Comparison of ENCODE assay signal across 8 mouse cellular contexts in the genomic region with DNA sequence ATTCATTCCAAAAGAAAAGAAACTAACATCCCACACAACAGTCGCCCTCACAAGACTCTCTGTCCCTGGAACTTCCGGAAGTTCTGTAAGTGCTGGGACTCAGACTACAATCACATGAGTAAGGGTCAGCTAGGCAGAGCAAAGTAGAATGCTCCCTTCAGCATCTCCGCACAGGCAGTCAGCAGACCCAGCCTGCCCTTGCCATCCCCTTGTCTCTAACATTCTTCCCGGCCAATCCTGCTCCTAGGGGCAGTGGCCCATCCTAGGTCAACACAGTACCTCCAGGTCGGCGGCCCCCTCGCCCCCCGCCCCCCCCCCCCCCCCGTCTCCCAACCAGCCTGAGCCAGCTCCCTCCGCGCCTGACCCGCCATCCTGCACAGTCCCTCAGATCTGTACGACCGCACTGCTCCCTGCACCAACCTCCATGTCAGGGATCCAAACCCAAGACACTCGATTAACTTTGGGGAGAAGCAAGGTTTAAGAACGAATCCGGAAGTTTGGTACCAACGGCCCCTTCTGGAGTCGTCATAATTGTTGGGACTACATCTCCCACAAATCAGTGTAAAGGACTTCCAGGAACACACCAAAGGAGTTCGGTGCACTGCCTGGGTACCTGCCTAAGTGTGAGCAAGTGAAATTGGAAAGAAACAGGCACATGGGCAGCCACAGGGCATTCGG. TPM values are rescaled to one million over a fixed set of nuclear protein-coding genes. Genes with fewer than 3 reads are reported as not detected.
DNase-seq lines count a peak whose midpoint lies in the region; ATAC-seq lines count a peak whose summit lies in the region.

A gene (minus strand): TSS at position 533 of the 678 bp plus-strand sequence.

- peaks cover 13% of the 10 kb centered on the region for H3K9me3 ChIP-seq in erythroblast, embryonic 14.5 days (ENCODE audit: control insufficient read depth, low read length)
- H3K9me3 ChIP-seq in intestine, embryonic 16.5 days (ENCODE audit: control insufficient read depth, low read length), result no peaks in the 10 kb centered on the region
- peaks cover 16% of the 10 kb centered on the region for H3K9me3 ChIP-seq in midbrain, embryonic 10.5 days (replicated peaks)

- intact Hi-C loops in left cerebral cortex, postnatal 4 days (cut with DNase I), result loop anchor here (5.0 kb wide), 1 partner anchor 46 kb away; no protein-coding TSS in a partner anchor

- H3K4me3 ChIP-seq in erythroblast, embryonic 14.5 days (replicated peaks), result peak within 1 kb of the TSS; percentile 45
- peak within 1 kb of the TSS; percentile 65 for H3K4me3 ChIP-seq in intestine, embryonic 16.5 days (ENCODE audit: low read length)
- H3K4me3 ChIP-seq in midbrain, embryonic 10.5 days, result peak within 1 kb of the TSS; percentile 69

- peaks cover 4% of the 10 kb centered on the region for H3K4me1 ChIP-seq in erythroblast, embryonic 14.5 days (ENCODE audit: control insufficient read depth)
- no peaks in the 10 kb centered on the region for H3K4me1 ChIP-seq in intestine, embryonic 16.5 days (ENCODE audit: control insufficient read depth, insufficient read depth, low read length)
- peaks cover 20% of the 10 kb centered on the region for H3K4me1 ChIP-seq in midbrain, embryonic 10.5 days

- no peaks in the 10 kb centered on the region for H3K36me3 ChIP-seq in erythroblast, embryonic 14.5 days (ENCODE audit: control insufficient read depth)
- no peaks in the 10 kb centered on the region for H3K36me3 ChIP-seq in intestine, embryonic 16.5 days (ENCODE audit: control insufficient read depth, insufficient read depth, low read length)
- H3K36me3 ChIP-seq in midbrain, embryonic 10.5 days, result no peaks in the 10 kb centered on the region

- no peak for ATAC-seq in erythroblast, adult 5-6 weeks (replicated peaks; ENCODE audit: low FRiP score, poor library complexity, severe bottlenecking)
- ATAC-seq in granulocyte monocyte progenitor cell, adult 5-6 weeks (replicated peaks; ENCODE audit: poor library complexity, severe bottlenecking), result peak; percentile 73
- peak; percentile 92 for ATAC-seq in intestine, embryonic 16.5 days

- peak within 1 kb of the TSS; percentile 48; the same call in 1 of the 2 replicates for H3K27ac ChIP-seq in intestine, embryonic 16.5 days (ENCODE audit: low read length)
- H3K27ac ChIP-seq in midbrain, embryonic 10.5 days (replicated peaks), result peak within 1 kb of the TSS; percentile 87

- WGBS in intestine, embryonic 16.5 days, result 5% methylated on average over 19 of the region's 21 CpGs
- 5% methylated on average over 18 of the region's 21 CpGs for WGBS in midbrain, embryonic 10.5 days

- peak within 1 kb of the TSS; percentile 74 for H3K4me2 ChIP-seq in intestine, embryonic 16.5 days (ENCODE audit: low read depth, low read length)

- peak; percentile 66 for DNase-seq in embryo, embryonic 9.5 days (ENCODE audit: extremely low spot score)
- DNase-seq in left cerebral cortex, postnatal 4 days, result peak; percentile 33
- DNase-seq in midbrain, embryonic 10.5 days (ENCODE audit: low spot score), result peak; percentile 62
- DNase-seq in right cerebral cortex, postnatal 4 days, result peak; percentile 38

- H3K27me3 ChIP-seq in erythroblast, embryonic 14.5 days (ENCODE audit: control insufficient read depth), result no peaks in the 10 kb centered on the region
- no peaks in the 10 kb centered on the region for H3K27me3 ChIP-seq in intestine, embryonic 16.5 days (replicated peaks; ENCODE audit: control insufficient read depth, insufficient read depth, low read length)
- no peaks in the 10 kb centered on the region for H3K27me3 ChIP-seq in midbrain, embryonic 10.5 days (ENCODE audit: low read depth, poor library complexity, severe bottlenecking)

- peak within 1 kb of the TSS; percentile 78 for H3K9ac ChIP-seq in intestine, embryonic 16.5 days (ENCODE audit: low read depth, low read length)

RNA-seq across cellular contexts. Expression of the gene that starts here (rescaled TPM):
- 0.03 TPM in 1 of 2 replicates, not detected in the other for polyA plus RNA-seq in erythroblast, embryonic 14.5 days (2012)
- total RNA-seq in erythroblast, adult 5-6 weeks (2015; ENCODE audit: low replicate concordance), result 2.1 and 3.3 TPM in 2 replicates
- total RNA-seq in erythroblast, adult 5-6 weeks (2017; ENCODE audit: low replicate concordance), result 2.8 and 3.1 TPM in 2 replicates
- 12.1 and 12.6 TPM in 2 replicates for total RNA-seq in granulocyte monocyte progenitor cell, adult 5-6 weeks (2014; fragmentation: Nextera tagmentation)
- total RNA-seq in granulocyte monocyte progenitor cell, adult 5-6 weeks (2017), result 12.1 and 18.0 TPM in 2 replicates
- polyA plus RNA-seq in intestine, embryonic 16.5 days (2015; fragmentation: Nextera tagmentation; extraction: Ambion mirVana), result 4.5 and 5.3 TPM in 2 replicates
- total RNA-seq in left cerebral cortex, postnatal 4 days (2021), result 10 to 100 TPM; 20.6 TPM
- polyA plus RNA-seq in midbrain, embryonic 10.5 days (2016; fragmentation: Nextera tagmentation; extraction: Ambion mirVana), result 6.7 and 7.8 TPM in 2 replicates
